Mouse (Mus musculus): Measurements from ENCODE around the gene Pkig. TPM values are rescaled to one million over a fixed set of nuclear protein-coding genes. Genes with fewer than 3 reads are reported as not detected.
"Not testable (repeated sequence)": the region's sequence is repeated elsewhere in the genome, so short reads cannot be mapped to it uniquely, and the experiment has no call there.

The Pkig gene
- polyA plus RNA-seq, 1 experiment = 138 TPM

DNA sequence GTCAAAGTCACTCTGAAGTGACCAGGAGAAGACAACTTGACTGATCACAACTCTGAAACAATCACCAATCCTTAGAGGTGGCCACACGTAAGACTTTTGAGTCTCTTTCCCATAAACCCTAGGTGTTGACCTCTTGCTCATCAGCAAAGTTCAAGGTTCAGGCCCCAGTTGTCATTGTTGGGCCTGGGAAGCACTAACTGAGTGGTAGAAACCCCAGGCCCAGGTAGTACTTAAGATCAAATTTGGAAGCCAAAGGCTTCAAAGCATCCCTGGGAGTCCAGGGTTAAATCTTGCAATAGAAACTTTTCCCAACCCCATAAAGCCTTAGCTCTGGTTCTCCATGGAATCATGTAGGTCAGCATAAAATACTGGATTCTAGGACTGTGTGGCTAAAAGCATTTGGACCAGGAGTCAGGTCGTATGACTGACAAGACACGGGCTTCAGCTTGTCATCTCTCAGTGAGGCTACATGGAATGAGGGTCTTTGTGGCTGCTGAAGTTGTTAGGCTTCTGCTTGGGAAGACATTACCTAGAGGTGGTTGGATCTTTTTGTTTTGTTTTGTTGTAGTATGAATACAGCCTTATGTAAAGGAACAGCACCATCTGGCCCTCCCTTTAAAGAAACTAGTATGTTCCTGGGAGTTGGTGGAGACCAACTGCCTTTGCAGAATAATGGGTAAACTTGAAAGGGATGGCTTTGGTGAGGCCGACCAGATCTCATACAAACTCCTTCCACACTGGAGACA is 42.1 kb upstream of the Pkig start:
- H3K4me1 ChIP-seq (ENCODE audit: control insufficient read depth, insufficient read depth, insufficient read length) = no peaks in the 10 kb centered on the region
- TF ChIP-seq CTCF (IDR thresholded peaks at IDR 0.05; ENCODE audit: extremely low read depth, insufficient read depth, insufficient read length, insufficient replicate concordance) = no peak
- no peak for TF ChIP-seq POLR2A (IDR thresholded peaks at IDR 0.05; ENCODE audit: low read depth, low read length)
- H3K27ac ChIP-seq (ENCODE audit: insufficient read depth, low read length) = no peak overlapping the region
- H3K27me3 ChIP-seq (ENCODE audit: control insufficient read depth, insufficient read depth, low read length) = no peaks in the 10 kb centered on the region
- peaks cover 82% of the 10 kb centered on the region for H3K36me3 ChIP-seq (ENCODE audit: control insufficient read depth, insufficient read depth, low read length)
- 86% methylated on average over 4 of the region's 4 CpGs for WGBS
- DNase-seq (ENCODE audit: low read depth in 1 of 2, low spot score in 2 of 2) = no peak
- H3K4me3 ChIP-seq (ENCODE audit: extremely low read depth, insufficient read depth, insufficient read length) = no peak overlapping the region

DNA sequence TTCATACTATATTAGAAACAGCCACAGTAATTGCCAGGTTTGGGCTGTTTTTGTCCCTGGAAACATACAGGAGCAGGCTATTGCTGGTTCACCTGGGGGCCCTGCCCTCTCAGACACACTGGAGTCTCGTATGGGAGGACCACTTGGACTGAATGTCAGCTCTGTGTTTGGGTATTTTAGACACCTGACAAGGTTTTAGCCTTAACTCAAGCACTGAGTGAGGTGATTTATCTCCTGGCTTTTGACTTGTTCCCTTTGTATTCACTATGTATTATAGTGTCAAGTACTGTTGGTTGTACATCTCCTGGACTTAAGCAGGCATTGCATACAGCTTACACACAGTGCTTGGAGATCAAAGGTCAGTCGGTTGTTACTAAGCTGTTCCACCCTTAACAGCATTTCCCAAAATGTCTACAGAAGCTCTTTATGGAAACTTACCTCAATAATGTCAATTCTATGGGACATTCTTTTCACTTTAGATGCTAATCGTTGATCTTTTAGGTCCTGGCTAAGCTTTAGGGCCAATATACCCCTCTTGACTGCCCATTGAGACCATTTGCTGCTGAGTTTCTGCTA is 41.4 kb upstream of the Pkig start:
- Histone ChIP-seq H3K4me1 (ENCODE audit: control insufficient read depth, insufficient read depth, insufficient read length) (no peaks in the 10 kb centered on the region), H3K36me3 (ENCODE audit: control insufficient read depth, insufficient read depth, low read length) (peaks cover 81% of the 10 kb centered on the region), H3K27me3 (ENCODE audit: control insufficient read depth, insufficient read depth, low read length) (no peaks in the 10 kb centered on the region), H3K4me3 (ENCODE audit: extremely low read depth, insufficient read depth, insufficient read length) (no peak overlapping the region), H3K27ac (ENCODE audit: insufficient read depth, low read length) (no peak overlapping the region)
- no peak for DNase-seq (ENCODE audit: low read depth in 1 of 2, low spot score in 2 of 2)
- no peak for TF ChIP-seq CTCF (IDR thresholded peaks at IDR 0.05; ENCODE audit: extremely low read depth, insufficient read depth, insufficient read length, insufficient replicate concordance)
- WGBS = 60% methylated on average over 3 of the region's 3 CpGs

GRCm38 (mm10) chr2:163617232-163617863 is 40.8 kb upstream of the Pkig start:
- Histone ChIP-seq H3K4me3 (ENCODE audit: extremely low read depth, insufficient read depth, insufficient read length) (no peak overlapping the region), H3K36me3 (ENCODE audit: control insufficient read depth, insufficient read depth, low read length) (peaks cover 78% of the 10 kb centered on the region), H3K27me3 (ENCODE audit: control insufficient read depth, insufficient read depth, low read length) (no peaks in the 10 kb centered on the region), H3K4me1 (ENCODE audit: control insufficient read depth, insufficient read depth, insufficient read length) (no peaks in the 10 kb centered on the region), H3K27ac (ENCODE audit: insufficient read depth, low read length) (no peak overlapping the region)
- TF ChIP-seq POLR2A (IDR thresholded peaks at IDR 0.05; ENCODE audit: low read depth, low read length) (0 out of 2 replicates have a peak, but pooled peaks have one; percentile 4), CTCF (IDR thresholded peaks at IDR 0.05; ENCODE audit: extremely low read depth, insufficient read depth, insufficient read length, insufficient replicate concordance) (no peak)
- 89% methylated on average over 3 of the region's 3 CpGs for WGBS
- no peak for DNase-seq (ENCODE audit: low read depth in 1 of 2, low spot score in 2 of 2)

DNA sequence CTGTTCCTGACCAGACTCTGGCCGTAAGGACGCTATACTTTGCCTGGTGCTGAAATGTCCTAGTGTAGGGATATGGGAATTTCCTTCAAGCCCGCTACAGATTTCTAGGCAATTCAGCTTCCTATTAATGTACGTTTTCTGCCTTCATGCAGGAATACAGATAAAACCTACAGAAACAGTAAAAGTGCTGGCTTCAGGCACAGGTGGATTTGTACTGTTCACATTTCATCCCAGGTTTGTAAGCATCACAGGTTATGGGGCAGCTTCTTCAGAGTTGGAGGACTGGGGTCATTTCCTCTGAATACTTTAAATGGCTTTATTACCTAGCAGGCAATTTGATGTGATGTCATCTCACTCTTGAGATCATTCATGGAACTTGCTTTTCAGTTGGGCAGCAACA is 40.3 kb upstream of the Pkig start:
- peaks cover 82% of the 10 kb centered on the region for H3K36me3 ChIP-seq (ENCODE audit: control insufficient read depth, insufficient read depth, low read length)
- H3K27me3 ChIP-seq (ENCODE audit: control insufficient read depth, insufficient read depth, low read length) = no peaks in the 10 kb centered on the region
- no peaks in the 10 kb centered on the region for H3K4me1 ChIP-seq (ENCODE audit: control insufficient read depth, insufficient read depth, insufficient read length)
- 94% methylated on average over 4 of the region's 4 CpGs for WGBS
- TF ChIP-seq POLR2A (IDR thresholded peaks at IDR 0.05; ENCODE audit: low read depth, low read length) (no peak), CTCF (IDR thresholded peaks at IDR 0.05; ENCODE audit: extremely low read depth, insufficient read depth, insufficient read length, insufficient replicate concordance) (no peak)
- DNase-seq (ENCODE audit: low read depth in 1 of 2, low spot score in 2 of 2) = no peak
- no peak overlapping the region for H3K4me3 ChIP-seq (ENCODE audit: extremely low read depth, insufficient read depth, insufficient read length)
- H3K27ac ChIP-seq (ENCODE audit: insufficient read depth, low read length) = no peak overlapping the region

DNA sequence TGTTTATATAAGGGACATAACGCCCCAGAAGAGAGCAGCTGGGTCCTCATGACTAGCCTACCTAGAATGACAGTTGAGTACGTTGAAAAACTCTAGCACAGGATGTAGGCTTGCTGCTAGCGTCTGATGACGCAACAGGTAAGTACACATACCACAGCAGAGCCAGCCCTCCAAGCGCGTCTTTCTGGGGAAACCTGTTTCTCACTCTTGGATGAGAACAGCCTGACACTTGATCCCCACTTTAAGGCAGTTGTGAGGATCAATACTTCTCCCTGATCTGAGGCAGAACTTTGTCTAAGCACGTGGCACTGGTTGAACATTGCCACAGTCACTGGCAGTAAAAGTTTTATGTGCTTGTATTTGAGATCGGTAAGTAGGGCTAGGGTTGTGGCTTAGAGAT is 37.7 kb upstream of the Pkig start:
- H3K4me1 ChIP-seq (ENCODE audit: control insufficient read depth, insufficient read depth, insufficient read length) = no peaks in the 10 kb centered on the region

GRCm38 (mm10) chr2:163621401-163621800 is 36.8 kb upstream of the Pkig start:
- not testable (repeated sequence) for H3K27me3 ChIP-seq (ENCODE audit: control insufficient read depth, insufficient read depth, low read length); H3K27ac ChIP-seq (ENCODE audit: insufficient read depth, low read length); DNase-seq (ENCODE audit: low read depth in 1 of 2, low spot score in 2 of 2); H3K4me1 ChIP-seq (ENCODE audit: control insufficient read depth, insufficient read depth, insufficient read length); H3K4me3 ChIP-seq (ENCODE audit: extremely low read depth, insufficient read depth, insufficient read length)
- H3K36me3 ChIP-seq (ENCODE audit: control insufficient read depth, insufficient read depth, low read length) = peaks cover 77% of the 10 kb centered on the region
- 95% methylated on average over 3 of the region's 3 CpGs for WGBS

More for the DNA sequence above, 37.7 kb upstream of the Pkig start:
- DNase-seq (ENCODE audit: low read depth in 1 of 2, low spot score in 2 of 2) = no peak
- Histone ChIP-seq H3K4me3 (ENCODE audit: extremely low read depth, insufficient read depth, insufficient read length) (no peak overlapping the region), H3K36me3 (ENCODE audit: control insufficient read depth, insufficient read depth, low read length) (peaks cover 77% of the 10 kb centered on the region), H3K27me3 (ENCODE audit: control insufficient read depth, insufficient read depth, low read length) (no peaks in the 10 kb centered on the region), H3K27ac (ENCODE audit: insufficient read depth, low read length) (no peak overlapping the region)
- TF ChIP-seq POLR2A (IDR thresholded peaks at IDR 0.05; ENCODE audit: low read depth, low read length) = no peak
- TF ChIP-seq CTCF (IDR thresholded peaks at IDR 0.05; ENCODE audit: extremely low read depth, insufficient read depth, insufficient read length, insufficient replicate concordance) = no peak
- WGBS = 90% methylated on average over 8 of the region's 8 CpGs

GRCm38 (mm10) chr2:163631223-163631622 is 27.0 kb upstream of the Pkig start:
- peaks cover 68% of the 10 kb centered on the region for H3K36me3 ChIP-seq (ENCODE audit: control insufficient read depth, insufficient read depth, low read length)
- no peak overlapping the region for H3K27ac ChIP-seq (ENCODE audit: insufficient read depth, low read length)
- no peak overlapping the region for H3K4me3 ChIP-seq (ENCODE audit: extremely low read depth, insufficient read depth, insufficient read length)
- WGBS = 94% methylated on average over 4 of the region's 4 CpGs
- DNase-seq (ENCODE audit: low read depth in 1 of 2, low spot score in 2 of 2) = no peak
- no peaks in the 10 kb centered on the region for H3K4me1 ChIP-seq (ENCODE audit: control insufficient read depth, insufficient read depth, insufficient read length)
- no peaks in the 10 kb centered on the region for H3K27me3 ChIP-seq (ENCODE audit: control insufficient read depth, insufficient read depth, low read length)
- no peak for TF ChIP-seq POLR2A (IDR thresholded peaks at IDR 0.05; ENCODE audit: low read depth, low read length)
- no peak for TF ChIP-seq CTCF (IDR thresholded peaks at IDR 0.05; ENCODE audit: extremely low read depth, insufficient read depth, insufficient read length, insufficient replicate concordance)
